Comparison of ENCODE assay signal across 8 mouse cellular contexts in genomic region chr15:101052560-101053501, GRCm38 (mm10). TPM values are rescaled to one million over a fixed set of nuclear protein-coding genes. Genes with fewer than 3 reads are reported as not detected.
DNase-seq lines count a peak whose midpoint lies in the region; ATAC-seq and TF ChIP-seq lines count a peak whose summit lies in the region.

No protein-coding gene starts in this region.

- no peaks in the 10 kb centered on the region for H3K36me3 ChIP-seq in thymus, adult 2 months (ENCODE audit: control insufficient read depth, insufficient read depth, low read length)
- no peaks in the 10 kb centered on the region for H3K36me3 ChIP-seq in forebrain, embryonic 16.5 days (ENCODE audit: control insufficient read depth, insufficient read depth)
- H3K36me3 ChIP-seq in liver, embryonic 12.5 days: peaks cover 5% of the 10 kb centered on the region; the same call in 1 of the 2 replicates
- H3K36me3 ChIP-seq in small intestine, adult 2 months (ENCODE audit: control insufficient read depth, insufficient read depth, low read length): 0 out of 2 replicates have a peak, but pooled peaks cover 2% of the 10 kb centered on the region

- peak; percentile 19 for DNase-seq in thymus, postnatal 0 days (ENCODE audit: low spot score)
- no peak for DNase-seq in thymus, adult 2 months
- no peak for DNase-seq in left cerebral cortex, adult 8-10 months (ENCODE audit: low spot score in 2 of 2)
- DNase-seq in spleen, postnatal 36 days (ENCODE audit: low spot score in 2 of 2): no peak
- DNase-seq in gastrocnemius, postnatal 36 days: no peak

- peaks cover 10% of the 10 kb centered on the region; the same call in 1 of the 2 replicates for H3K27me3 ChIP-seq in thymus, adult 2 months (ENCODE audit: control insufficient read depth, insufficient read depth, low read length)
- H3K27me3 ChIP-seq in forebrain, embryonic 16.5 days (replicated peaks; ENCODE audit: control insufficient read depth, insufficient read depth, low read length): peaks cover 54% of the 10 kb centered on the region
- peaks cover 95% of the 10 kb centered on the region for H3K27me3 ChIP-seq in liver, embryonic 12.5 days (replicated peaks)
- H3K27me3 ChIP-seq in small intestine, adult 2 months (ENCODE audit: control insufficient read depth, insufficient read depth, low read length): peaks cover 35% of the 10 kb centered on the region

- WGBS in thymus, adult 2 months: 50% methylated on average over 120 of the region's 120 CpGs
- 13% methylated on average over 120 of the region's 120 CpGs for WGBS in forebrain, embryonic 16.5 days
- 16% methylated on average over 115 of the region's 120 CpGs for WGBS in liver, embryonic 12.5 days (ENCODE audit: insufficient replicate concordance)
- 61% methylated on average over 117 of the region's 120 CpGs for whole genome bisulfite sequencing in small intestine, adult 2 months

- no peak for TF ChIP-seq POLR2A in thymus, adult 2 months (IDR thresholded peaks at IDR 0.05; ENCODE audit: control insufficient read depth, extremely low read depth, insufficient read depth, low read length, poor library complexity)
- no peak for TF ChIP-seq POLR2A in small intestine, adult 2 months (IDR thresholded peaks at IDR 0.05; ENCODE audit: low read depth, low read length)

- peak overlapping the region; percentile 48 for H3K4me2 ChIP-seq in forebrain, embryonic 16.5 days (ENCODE audit: low read length)
- peak overlapping the region; percentile 56 for H3K4me2 ChIP-seq in liver, embryonic 12.5 days

- H3K4me1 ChIP-seq in thymus, adult 2 months (replicated peaks; ENCODE audit: control insufficient read depth, insufficient read depth, low read length): no peaks in the 10 kb centered on the region
- peaks cover 6% of the 10 kb centered on the region; the same call in 1 of the 2 replicates for H3K4me1 ChIP-seq in forebrain, embryonic 16.5 days (replicated peaks; ENCODE audit: control insufficient read depth, insufficient read depth, low read length)
- peaks cover 12% of the 10 kb centered on the region for H3K4me1 ChIP-seq in liver, embryonic 12.5 days
- H3K4me1 ChIP-seq in small intestine, adult 2 months (ENCODE audit: control insufficient read depth, insufficient read depth, insufficient read length, low read length): no peaks in the 10 kb centered on the region

- no peaks in the 10 kb centered on the region for H3K9me3 ChIP-seq in forebrain, embryonic 16.5 days (ENCODE audit: control insufficient read depth, low read length)
- H3K9me3 ChIP-seq in liver, embryonic 12.5 days (replicated peaks): no peaks in the 10 kb centered on the region

- ATAC-seq in forebrain, embryonic 16.5 days: 0 out of 2 replicates have a peak, but pooled peaks have one; percentile 34
- no peak for ATAC-seq in liver, embryonic 12.5 days

- no peak overlapping the region for H3K4me3 ChIP-seq in thymus, adult 2 months (ENCODE audit: control insufficient read depth, insufficient read depth, low read length)
- H3K4me3 ChIP-seq in forebrain, embryonic 16.5 days (replicated peaks; ENCODE audit: low read length): peak overlapping the region; percentile 39
- H3K4me3 ChIP-seq in liver, embryonic 12.5 days: peak overlapping the region; percentile 36
- peak overlapping the region; percentile 31 for H3K4me3 ChIP-seq in small intestine, adult 2 months (ENCODE audit: low read depth, low read length)

- no peak overlapping the region for H3K27ac ChIP-seq in thymus, adult 2 months (ENCODE audit: control insufficient read depth, insufficient read depth, low read length)
- H3K27ac ChIP-seq in forebrain, embryonic 16.5 days (ENCODE audit: low read length): no peak overlapping the region
- H3K27ac ChIP-seq in liver, embryonic 12.5 days: no peak overlapping the region
- no peak overlapping the region for H3K27ac ChIP-seq in small intestine, adult 2 months (ENCODE audit: insufficient read depth, low read depth, low read length)

- H3K9ac ChIP-seq in forebrain, embryonic 16.5 days (replicated peaks; ENCODE audit: low read depth, low read length): no peak overlapping the region
- no peak overlapping the region for H3K9ac ChIP-seq in liver, embryonic 12.5 days

- no peak for TF ChIP-seq CTCF in thymus, adult 2 months (IDR thresholded peaks at IDR 0.05; ENCODE audit: borderline replicate concordance, control insufficient read depth, extremely low read depth, insufficient read depth, low read length, poor library complexity)
- TF ChIP-seq CTCF in small intestine, adult 2 months (IDR thresholded peaks at IDR 0.05; ENCODE audit: extremely low read depth, insufficient read length, insufficient replicate concordance, low read depth, low read length): no peak

- intact Hi-C loops in gastrocnemius, postnatal 36 days (cut with DNase I): no loop called here

RNA-seq across cellular contexts. Expression of gene Gm47841, which starts 5.6 kb away (rescaled TPM):
- not detected in 2 replicates for polyA plus RNA-seq in thymus, postnatal 0 days (2015; fragmentation: Nextera tagmentation; extraction: Ambion mirVana)
- not detected in 2 replicates for polyA plus RNA-seq in thymus, adult 2 months (2012; rRNA removed)
- not detected in 2 replicates for polyA plus RNA-seq in forebrain, embryonic 16.5 days (2015; fragmentation: Nextera tagmentation; extraction: Ambion mirVana)
- polyA plus RNA-seq in liver, embryonic 12.5 days (2016; fragmentation: Nextera tagmentation; extraction: Ambion mirVana): not detected in 2 replicates
- 0.18 TPM in 1 of 2 replicates, not detected in the other for polyA plus RNA-seq in small intestine, adult 2 months (2012; rRNA removed)
- not detected for total RNA-seq in left cerebral cortex, adult 8-10 months (2022)
- total RNA-seq in gastrocnemius, postnatal 36 days (2021): not detected

RNA-seq across cellular contexts. Expression of gene Fignl2, which starts 25.5 kb away (rescaled TPM):
- polyA plus RNA-seq in thymus, postnatal 0 days (2015; fragmentation: Nextera tagmentation; extraction: Ambion mirVana): 0.04 TPM in 2 replicates
- 0.86 and 1.4 TPM in 2 replicates for polyA plus RNA-seq in thymus, adult 2 months (2012; rRNA removed)
- 0.05 TPM in 1 of 2 replicates, not detected in the other for polyA plus RNA-seq in forebrain, embryonic 16.5 days (2015; fragmentation: Nextera tagmentation; extraction: Ambion mirVana)
- 0.17 and 0.25 TPM in 2 replicates for polyA plus RNA-seq in liver, embryonic 12.5 days (2016; fragmentation: Nextera tagmentation; extraction: Ambion mirVana)
- polyA plus RNA-seq in small intestine, adult 2 months (2012; rRNA removed): 2.9 and 7.8 TPM in 2 replicates
- 1 to 10 TPM; 1.5 to 1.8 (median 1.6) TPM for total RNA-seq in left cerebral cortex, adult 8-10 months (2022)
- under 1 TPM; 0.54 to 0.74 TPM for total RNA-seq in gastrocnemius, postnatal 36 days (2021)
